In the genomic region with DNA sequence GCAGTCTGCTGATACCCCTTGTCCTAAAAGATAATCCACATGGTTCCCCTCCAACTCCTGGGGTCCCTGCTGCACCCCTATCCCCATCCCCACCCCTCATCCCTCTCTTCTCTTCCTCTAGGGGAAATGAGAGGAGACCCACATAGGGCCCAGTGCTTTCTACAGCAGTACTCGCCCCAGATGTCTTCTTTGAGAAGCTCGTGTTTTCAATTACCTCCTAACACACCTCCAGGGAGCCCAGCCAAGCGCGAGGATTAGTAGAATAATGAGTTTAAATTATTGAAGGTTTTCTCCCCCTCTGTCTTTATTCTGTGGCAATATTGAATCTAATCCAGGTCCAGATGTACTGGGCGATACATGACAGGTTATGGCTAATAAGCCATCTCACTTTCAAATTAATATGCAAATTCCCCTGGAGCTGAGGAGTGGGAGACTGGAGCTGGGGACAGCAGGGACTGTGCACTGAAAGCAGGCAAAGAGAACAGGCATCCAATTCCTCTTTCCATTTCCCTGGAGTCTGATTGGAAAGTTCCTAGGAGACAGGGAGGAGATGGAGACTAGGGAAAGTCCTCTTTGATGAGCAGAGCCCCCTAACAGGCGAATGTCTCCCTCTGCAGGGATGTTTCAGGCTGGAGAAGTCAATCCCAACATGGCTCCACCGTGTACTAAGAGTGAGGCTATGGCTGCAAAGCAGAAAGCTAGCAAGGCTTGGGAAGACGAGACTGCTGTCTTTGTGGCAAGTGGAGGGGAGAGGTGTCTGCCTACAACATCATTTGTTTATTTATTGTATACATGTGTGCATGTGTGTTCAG, we compare ENCODE assay signal across 15 mouse cellular contexts.
DNase-seq lines count a peak whose midpoint lies in the region; ATAC-seq and TF ChIP-seq lines count a peak whose summit lies in the region.
"Had no signal": no experiment of that assay in that cellular context is flagged by ENCODE, and none has a peak within 500 bp of the region (broad histone marks: within the 10 kb centered on the region; RNA-seq: fewer than 3 reads in every experiment).

No protein-coding gene starts in this region.

- TF ChIP-seq POLR2A in heart, adult 2 months (IDR thresholded peaks at IDR 0.05; ENCODE audit: insufficient read depth, low read depth, low read length), result no peak

- intact Hi-C loops in heart, adult 2 months (cut with DNase I), result no loop called here
- intact Hi-C loops in heart, postnatal 36 days (cut with DNase I), result no loop called here

- DNase-seq in heart, adult 2 months, result no peak
- DNase-seq in heart, postnatal 36 days, result no peak
- DNase-seq in retina, embryonic 14.5 days (ENCODE audit: low spot score), result peak; percentile 10
- DNase-seq in retina, postnatal 1 day, result no peak
- no peak for DNase-seq in ovary, postnatal 10 days (ENCODE audit: low spot score)
- no peak for DNase-seq in frontal cortex, postnatal 14 days (ENCODE audit: low spot score in 2 of 2)
- no peak for DNase-seq in kidney, adult 11 months
- DNase-seq: adrenal gland, postnatal 10 days; cerebellum, postnatal 36 days; gastrocnemius, postnatal 10 days; kidney, postnatal 36 days had no signal

- no peak for TF ChIP-seq EP300 in heart, adult 2 months (IDR thresholded peaks at IDR 0.05; ENCODE audit: insufficient read depth, low read depth, low read length)

- no peaks in the 10 kb centered on the region for H3K79me2 ChIP-seq in heart, adult 2 months (replicated peaks; ENCODE audit: control insufficient read depth, insufficient read depth, low read length)

- 51% methylated on average over 8 of the region's 8 CpGs for WGBS in heart, adult 2 months
- 27% methylated on average over 8 of the region's 8 CpGs for WGBS in midbrain, embryonic 13.5 days

- H3K27ac ChIP-seq in heart, adult 2 months, result no peak overlapping the region
- peak overlapping the region; percentile 51; the same call in 1 of the 2 replicates for H3K27ac ChIP-seq in midbrain, embryonic 13.5 days
- H3K27ac ChIP-seq: limb, embryonic 15.5 days had no signal

- no peaks in the 10 kb centered on the region for H3K36me3 ChIP-seq in heart, adult 2 months (ENCODE audit: control insufficient read depth, insufficient read depth, low read length)
- H3K36me3 ChIP-seq in midbrain, embryonic 13.5 days, result no peaks in the 10 kb centered on the region
- H3K36me3 ChIP-seq: heart, embryonic 12.5 days; limb, embryonic 15.5 days had no signal

- no peaks in the 10 kb centered on the region for H3K9me3 ChIP-seq in midbrain, embryonic 13.5 days
- H3K9me3 ChIP-seq: limb, embryonic 15.5 days had no signal

- ATAC-seq in midbrain, embryonic 13.5 days, result peak; percentile 78
- ATAC-seq: lung, postnatal 0 days had no signal

- H3K4me2 ChIP-seq in midbrain, embryonic 13.5 days (replicated peaks), result no peak overlapping the region
- H3K4me2 ChIP-seq: heart, embryonic 12.5 days; limb, embryonic 15.5 days had no signal

- no peak overlapping the region for H3K9ac ChIP-seq in heart, adult 2 months (ENCODE audit: low read depth, low read length)
- H3K9ac ChIP-seq in midbrain, embryonic 13.5 days (replicated peaks), result no peak overlapping the region
- H3K9ac ChIP-seq: heart, embryonic 12.5 days; limb, embryonic 15.5 days had no signal

- no peaks in the 10 kb centered on the region for H3K4me1 ChIP-seq in heart, adult 2 months (ENCODE audit: control insufficient read depth, insufficient read depth, low read length)
- H3K4me1 ChIP-seq in midbrain, embryonic 13.5 days (replicated peaks), result peaks cover 42% of the 10 kb centered on the region
- H3K4me1 ChIP-seq: heart, embryonic 12.5 days had no signal

- H3K4me3 ChIP-seq in heart, adult 2 months, result no peak overlapping the region
- no peak overlapping the region for H3K4me3 ChIP-seq in midbrain, embryonic 13.5 days (replicated peaks)
- H3K4me3 ChIP-seq: heart, embryonic 12.5 days; limb, embryonic 15.5 days had no signal

- H3K27me3 ChIP-seq in heart, adult 2 months (ENCODE audit: control insufficient read depth, insufficient read depth, low read length), result no peaks in the 10 kb centered on the region
- peaks cover 5% of the 10 kb centered on the region for H3K27me3 ChIP-seq in midbrain, embryonic 13.5 days

- TF ChIP-seq CTCF in heart, adult 2 months (IDR thresholded peaks at IDR 0.05), result peak; percentile 9; the same call in 1 of the 2 replicates
